Mouse (Mus musculus): ENCODE measurements around the gene Klhl2. TPM values are rescaled to one million over a fixed set of nuclear protein-coding genes. Genes with fewer than 3 reads are reported as not detected.
A peak's percentile ranks its signal among the peaks of the same experiment; 100 is the strongest.

Klhl2 gene
- polyA plus RNA-seq, 1 experiment from 2014 or later: 33.8 TPM

GRCm38 (mm10) chr8:64692651-64693201 lies 157.1 kb downstream of the Klhl2 start, which contains the start of gene Cpe:
Cpe (minus strand) TSS chr8:64693054.
- under 1% methylated on average over 54 of the region's 54 CpGs for WGBS
- peak; percentile 98 for ATAC-seq (ENCODE audit: low FRiP score)

GRCm38 (mm10) chr8:64691591-64692401 lies 158.0 kb downstream of the Klhl2 start:
- 6% methylated on average over 16 of the region's 16 CpGs for WGBS
- peak; percentile 10; the same call in 1 of the 2 replicates for ATAC-seq (ENCODE audit: low FRiP score)
- DNase-seq (ENCODE audit: low spot score): peak; percentile 53

More at GRCm38 (mm10) chr8:64692651-64693201, 157.1 kb downstream of the Klhl2 start, which contains the start of gene Cpe:
- H3K4me1 ChIP-seq (replicated peaks; ENCODE audit: control insufficient read depth, insufficient read depth, low read length): peaks cover 20% of the 10 kb centered on the region
- peak within 1 kb of the TSS; percentile 53 for H3K4me2 ChIP-seq (replicated peaks)
- H3K27me3 ChIP-seq (ENCODE audit: control insufficient read depth, insufficient read depth, low read length): no peaks in the 10 kb centered on the region
- peak within 1 kb of the TSS; percentile 95 for H3K9ac ChIP-seq
- DNase-seq (ENCODE audit: low spot score): peak; percentile 87
- H3K36me3 ChIP-seq (replicated peaks; ENCODE audit: control insufficient read depth, insufficient read depth): no peaks in the 10 kb centered on the region
- H3K27ac ChIP-seq: peak within 1 kb of the TSS; percentile 98
- peak within 1 kb of the TSS; percentile 73 for H3K4me3 ChIP-seq (replicated peaks; ENCODE audit: low read length)
- H3K9me3 ChIP-seq (ENCODE audit: control insufficient read depth, low read length): no peaks in the 10 kb centered on the region

GRCm38 (mm10) chr8:64690845-64691244 lies 159.0 kb downstream of the Klhl2 start:
- Histone ChIP-seq H3K9ac (peak overlapping the region; percentile 95), H3K4me3 (replicated peaks; ENCODE audit: low read length) (peak overlapping the region; percentile 73), H3K4me2 (replicated peaks) (peak overlapping the region; percentile 53), H3K9me3 (ENCODE audit: control insufficient read depth, low read length) (no peaks in the 10 kb centered on the region), H3K27ac (peak overlapping the region; percentile 49; the same call in 1 of the 2 replicates), H3K27me3 (ENCODE audit: control insufficient read depth, insufficient read depth, low read length) (no peaks in the 10 kb centered on the region), H3K4me1 (replicated peaks; ENCODE audit: control insufficient read depth, insufficient read depth, low read length) (peaks cover 20% of the 10 kb centered on the region), H3K36me3 (replicated peaks; ENCODE audit: control insufficient read depth, insufficient read depth) (no peaks in the 10 kb centered on the region)
- ATAC-seq (ENCODE audit: low FRiP score) (no peak), DNase-seq (ENCODE audit: low spot score) (no peak)
- 58% methylated on average over 6 of the region's 6 CpGs for WGBS

More at GRCm38 (mm10) chr8:64691591-64692401, 158.0 kb downstream of the Klhl2 start:
- peak overlapping the region; percentile 73 for H3K4me3 ChIP-seq (replicated peaks; ENCODE audit: low read length)
- peak overlapping the region; percentile 98 for H3K27ac ChIP-seq
- H3K4me2 ChIP-seq (replicated peaks): peak overlapping the region; percentile 53
- no peaks in the 10 kb centered on the region for H3K27me3 ChIP-seq (ENCODE audit: control insufficient read depth, insufficient read depth, low read length)
- H3K4me1 ChIP-seq (replicated peaks; ENCODE audit: control insufficient read depth, insufficient read depth, low read length): peaks cover 20% of the 10 kb centered on the region
- H3K36me3 ChIP-seq (replicated peaks; ENCODE audit: control insufficient read depth, insufficient read depth): no peaks in the 10 kb centered on the region
- H3K9me3 ChIP-seq (ENCODE audit: control insufficient read depth, low read length): no peaks in the 10 kb centered on the region
- peak overlapping the region; percentile 95 for H3K9ac ChIP-seq

- DNase-seq (ENCODE audit: low spot score) (no peak), ATAC-seq (ENCODE audit: low FRiP score) (no peak)
- peak overlapping the region; percentile 73 for H3K4me3 ChIP-seq (replicated peaks; ENCODE audit: low read length)
- H3K36me3 ChIP-seq (replicated peaks; ENCODE audit: control insufficient read depth, insufficient read depth): no peaks in the 10 kb centered on the region
- peak overlapping the region; percentile 53 for H3K4me2 ChIP-seq (replicated peaks)
- H3K27me3 ChIP-seq (ENCODE audit: control insufficient read depth, insufficient read depth, low read length): no peaks in the 10 kb centered on the region
- H3K4me1 ChIP-seq (replicated peaks; ENCODE audit: control insufficient read depth, insufficient read depth, low read length): peaks cover 20% of the 10 kb centered on the region
- WGBS: 74% methylated on average over 6 of the region's 6 CpGs
- H3K9me3 ChIP-seq (ENCODE audit: control insufficient read depth, low read length): no peaks in the 10 kb centered on the region
- peak overlapping the region; percentile 95 for H3K9ac ChIP-seq
- H3K27ac ChIP-seq: no peak overlapping the region
Measured at GRCm38 (mm10) chr8:64690306-64690705, 159.5 kb downstream of the Klhl2 start.

Other genes starting within 250 kb of the Klhl2 start
- 752 and 837 TPM in 2 replicates for gene Cpe, start 157.0 kb downstream of the Klhl2 start, polyA plus RNA-seq (2014; fragmentation: Nextera tagmentation; extraction: Ambion mirVana)
- gene Msmo1, start 116.2 kb downstream of the Klhl2 start, polyA plus RNA-seq (2014; fragmentation: Nextera tagmentation; extraction: Ambion mirVana): 180 and 213 TPM in 2 replicates
- gene Tmem192, start 97.2 kb upstream of the Klhl2 start, polyA plus RNA-seq (2014; fragmentation: Nextera tagmentation; extraction: Ambion mirVana): 31.4 and 34.1 TPM in 2 replicates
- gene Trim75, start 137.8 kb upstream of the Klhl2 start, polyA plus RNA-seq (2014; fragmentation: Nextera tagmentation; extraction: Ambion mirVana): not detected in 2 replicates
- gene Trim61, start 168.5 kb upstream of the Klhl2 start, polyA plus RNA-seq (2014; fragmentation: Nextera tagmentation; extraction: Ambion mirVana): 0.09 TPM in 1 of 2 replicates, not detected in the other
- gene Trim60, start 168.6 kb upstream of the Klhl2 start, polyA plus RNA-seq (2014; fragmentation: Nextera tagmentation; extraction: Ambion mirVana): 0.12 TPM in 1 of 2 replicates, not detected in the other
- gene Apela, start 187.3 kb upstream of the Klhl2 start, polyA plus RNA-seq (2014; fragmentation: Nextera tagmentation; extraction: Ambion mirVana): 1.3 and 1.5 TPM in 2 replicates
- gene Gm10663, start 225.0 kb upstream of the Klhl2 start, polyA plus RNA-seq (2014; fragmentation: Nextera tagmentation; extraction: Ambion mirVana): not detected in 2 replicates

All from hindbrain, embryonic 14.5 days (tissue).